Mouse (Mus musculus): Measurements from ENCODE around the gene 4930519P11Rik. TPM values are rescaled to one million over a fixed set of nuclear protein-coding genes. Genes with fewer than 3 reads are reported as not detected.

4930519P11Rik gene
- polyA plus RNA-seq, 1 experiment from 2014 or later = 0.42 TPM

GRCm38 (mm10) chr2:154633876-154634644 lies 20.8 kb upstream of the 4930519P11Rik start:
- 89% methylated on average over 9 of the region's 9 CpGs for WGBS
- Histone ChIP-seq H3K36me3 (ENCODE audit: insufficient read depth, low read length) (peaks cover 9% of the 10 kb centered on the region; the same call in 1 of the 2 replicates), H3K9me3 (replicated peaks; ENCODE audit: low read length) (no peaks in the 10 kb centered on the region), H3K4me2 (ENCODE audit: low read length) (no peak overlapping the region), H3K9ac (ENCODE audit: low read depth, low read length) (no peak overlapping the region), H3K4me3 (replicated peaks; ENCODE audit: low read depth, low read length) (no peak overlapping the region), H3K27me3 (ENCODE audit: insufficient read depth, low read length) (no peaks in the 10 kb centered on the region), H3K4me1 (replicated peaks; ENCODE audit: insufficient read depth, low read length) (no peaks in the 10 kb centered on the region), H3K27ac (no peak overlapping the region)
- ATAC-seq (replicated peaks; ENCODE audit: low FRiP score, low read depth) = no peak
- no peak for TF ChIP-seq CTCF (IDR thresholded peaks at IDR 0.05; ENCODE audit: low read depth)
- no peak for DNase-seq (ENCODE audit: low spot score)

GRCm38 (mm10) chr2:154633039-154633742 lies 20.0 kb upstream of the 4930519P11Rik start:
- no peak overlapping the region for H3K4me2 ChIP-seq (ENCODE audit: low read length)
- no peak for ATAC-seq (replicated peaks; ENCODE audit: low FRiP score, low read depth)
- H3K9me3 ChIP-seq (replicated peaks; ENCODE audit: low read length) = no peaks in the 10 kb centered on the region
- DNase-seq (ENCODE audit: low spot score) = peak; percentile 45
- no peak overlapping the region for H3K27ac ChIP-seq
- 45% methylated on average over 5 of the region's 5 CpGs for WGBS
- H3K27me3 ChIP-seq (ENCODE audit: insufficient read depth, low read length) = no peaks in the 10 kb centered on the region
- H3K4me3 ChIP-seq (replicated peaks; ENCODE audit: low read depth, low read length) = no peak overlapping the region
- H3K36me3 ChIP-seq (ENCODE audit: insufficient read depth, low read length) = peaks cover 4% of the 10 kb centered on the region; the same call in 1 of the 2 replicates
- TF ChIP-seq CTCF (IDR thresholded peaks at IDR 0.05; ENCODE audit: low read depth) = no peak
- no peak overlapping the region for H3K9ac ChIP-seq (ENCODE audit: low read depth, low read length)
- no peaks in the 10 kb centered on the region for H3K4me1 ChIP-seq (replicated peaks; ENCODE audit: insufficient read depth, low read length)

GRCm38 (mm10) chr2:154632203-154632780 lies 19.1 kb upstream of the 4930519P11Rik start:
- Histone ChIP-seq H3K4me1 (replicated peaks; ENCODE audit: insufficient read depth, low read length) (no peaks in the 10 kb centered on the region), H3K9ac (ENCODE audit: low read depth, low read length) (no peak overlapping the region), H3K4me2 (ENCODE audit: low read length) (no peak overlapping the region), H3K27ac (no peak overlapping the region), H3K27me3 (ENCODE audit: insufficient read depth, low read length) (no peaks in the 10 kb centered on the region), H3K4me3 (replicated peaks; ENCODE audit: low read depth, low read length) (no peak overlapping the region), H3K9me3 (replicated peaks; ENCODE audit: low read length) (no peaks in the 10 kb centered on the region), H3K36me3 (ENCODE audit: insufficient read depth, low read length) (0 out of 2 replicates have a peak, but pooled peaks cover 3% of the 10 kb centered on the region)
- ATAC-seq (replicated peaks; ENCODE audit: low FRiP score, low read depth) (no peak), DNase-seq (ENCODE audit: low spot score) (no peak)
- 85% methylated on average over 16 of the region's 16 CpGs for WGBS
- no peak for TF ChIP-seq CTCF (IDR thresholded peaks at IDR 0.05; ENCODE audit: low read depth)

- 90% methylated on average over 5 of the region's 5 CpGs for WGBS
- H3K27me3 ChIP-seq (ENCODE audit: insufficient read depth, low read length) = no peaks in the 10 kb centered on the region
- no peak for TF ChIP-seq CTCF (IDR thresholded peaks at IDR 0.05; ENCODE audit: low read depth)
- H3K4me2 ChIP-seq (ENCODE audit: low read length) = no peak overlapping the region
- no peak overlapping the region for H3K27ac ChIP-seq
- no peaks in the 10 kb centered on the region for H3K4me1 ChIP-seq (replicated peaks; ENCODE audit: insufficient read depth, low read length)
- H3K9ac ChIP-seq (ENCODE audit: low read depth, low read length) = no peak overlapping the region
- no peak for DNase-seq (ENCODE audit: low spot score)
- ATAC-seq (replicated peaks; ENCODE audit: low FRiP score, low read depth) = no peak
- H3K4me3 ChIP-seq (replicated peaks; ENCODE audit: low read depth, low read length) = no peak overlapping the region
- no peaks in the 10 kb centered on the region for H3K9me3 ChIP-seq (replicated peaks; ENCODE audit: low read length)
- H3K36me3 ChIP-seq (ENCODE audit: insufficient read depth, low read length) = 0 out of 2 replicates have a peak, but pooled peaks cover 3% of the 10 kb centered on the region
Measured at GRCm38 (mm10) chr2:154630531-154630930, 17.3 kb upstream of the 4930519P11Rik start.

- no peaks in the 10 kb centered on the region for H3K9me3 ChIP-seq (replicated peaks; ENCODE audit: low read length)
- 0 out of 2 replicates have a peak, but pooled peaks cover 3% of the 10 kb centered on the region for H3K36me3 ChIP-seq (ENCODE audit: insufficient read depth, low read length)
- ATAC-seq (replicated peaks; ENCODE audit: low FRiP score, low read depth) (no peak), DNase-seq (ENCODE audit: low spot score) (no peak)
- H3K27ac ChIP-seq = no peak overlapping the region
- H3K27me3 ChIP-seq (ENCODE audit: insufficient read depth, low read length) = no peaks in the 10 kb centered on the region
- H3K9ac ChIP-seq (ENCODE audit: low read depth, low read length) = no peak overlapping the region
- H3K4me2 ChIP-seq (ENCODE audit: low read length) = no peak overlapping the region
- H3K4me1 ChIP-seq (replicated peaks; ENCODE audit: insufficient read depth, low read length) = no peaks in the 10 kb centered on the region
- H3K4me3 ChIP-seq (replicated peaks; ENCODE audit: low read depth, low read length) = no peak overlapping the region
- peak; percentile 24; the same call in 1 of the 2 replicates for TF ChIP-seq CTCF (IDR thresholded peaks at IDR 0.05; ENCODE audit: low read depth)
Measured at GRCm38 (mm10) chr2:154624137-154624536, 10.9 kb upstream of the 4930519P11Rik start.

- no peaks in the 10 kb centered on the region for H3K36me3 ChIP-seq (ENCODE audit: insufficient read depth, low read length)
- no peak overlapping the region for H3K27ac ChIP-seq
- no peak overlapping the region for H3K4me3 ChIP-seq (replicated peaks; ENCODE audit: low read depth, low read length)
- H3K4me1 ChIP-seq (replicated peaks; ENCODE audit: insufficient read depth, low read length) = no peaks in the 10 kb centered on the region
- ATAC-seq (replicated peaks; ENCODE audit: low FRiP score, low read depth) = peak; percentile 71
- DNase-seq (ENCODE audit: low spot score) = no peak
- no peaks in the 10 kb centered on the region for H3K9me3 ChIP-seq (replicated peaks; ENCODE audit: low read length)
- H3K9ac ChIP-seq (ENCODE audit: low read depth, low read length) = no peak overlapping the region
- TF ChIP-seq CTCF (IDR thresholded peaks at IDR 0.05; ENCODE audit: low read depth) = peak; percentile 17; the same call in 1 of the 2 replicates
- H3K4me2 ChIP-seq (ENCODE audit: low read length) = no peak overlapping the region
- no peaks in the 10 kb centered on the region for H3K27me3 ChIP-seq (ENCODE audit: insufficient read depth, low read length)
- 65% methylated on average over 5 of the region's 5 CpGs for WGBS
Measured at GRCm38 (mm10) chr2:154621684-154622083, 8.4 kb upstream of the 4930519P11Rik start.
